Mouse (Mus musculus): Measurements from ENCODE around the gene C8b.

The C8b gene

GRCm38 (mm10) chr4:104810710-104811286 is 44.7 kb downstream of the C8b start:
- DNase-seq (ENCODE audit: low spot score in 2 of 2), result no peak

- DNase-seq (ENCODE audit: low spot score in 2 of 2), result no peak
Measured at GRCm38 (mm10) chr4:104813617-104814016, 47.5 kb downstream of the C8b start.

GRCm38 (mm10) chr4:104816519-104817232 is 50.6 kb downstream of the C8b start:
- DNase-seq (ENCODE audit: low spot score in 2 of 2), result no peak

DNA sequence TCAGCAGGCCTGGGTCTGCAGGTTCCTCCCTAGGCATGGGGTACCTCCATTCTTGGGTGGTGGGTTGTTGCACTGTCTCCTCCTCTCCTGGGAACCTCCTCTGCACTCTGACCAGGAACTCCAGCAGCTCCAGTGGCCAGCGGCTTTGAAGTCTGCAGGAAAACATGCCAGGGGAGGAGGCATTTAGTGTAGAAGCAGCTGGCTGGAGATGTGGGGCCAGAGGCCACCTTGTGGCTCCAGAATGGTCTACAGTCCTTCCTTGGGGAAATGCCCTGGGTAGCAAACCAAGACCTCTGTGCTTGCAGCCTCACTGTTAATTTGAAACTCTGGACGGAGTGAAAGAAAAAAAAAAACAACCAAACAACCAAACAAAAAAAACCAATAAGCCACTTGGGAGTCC is 51.4 kb downstream of the C8b start:
- no peak for DNase-seq (ENCODE audit: low spot score in 2 of 2)

- DNase-seq (ENCODE audit: low spot score in 2 of 2), result no peak
Measured at GRCm38 (mm10) chr4:104818986-104819385, 52.9 kb downstream of the C8b start.

DNA sequence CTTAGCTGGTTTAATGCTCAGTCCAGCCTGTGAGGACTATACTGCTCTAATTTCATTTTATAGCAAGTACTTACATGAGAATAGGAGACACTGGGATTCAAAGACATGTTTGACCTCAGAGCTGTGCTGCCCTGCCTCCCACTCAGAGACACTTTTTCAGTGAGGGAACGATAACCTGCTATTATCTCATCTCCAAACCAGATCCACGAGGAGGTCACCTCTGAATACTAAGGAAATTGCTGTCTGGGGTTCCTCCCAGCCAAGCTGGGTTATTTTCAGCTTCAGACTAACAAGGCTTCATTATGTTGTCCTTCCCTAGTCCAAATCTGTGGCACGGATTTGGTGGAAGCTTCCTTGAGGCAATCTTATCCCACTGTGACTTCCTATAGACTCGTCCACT is 53.8 kb downstream of the C8b start:
- DNase-seq (ENCODE audit: low spot score in 2 of 2), result no peak

DNA sequence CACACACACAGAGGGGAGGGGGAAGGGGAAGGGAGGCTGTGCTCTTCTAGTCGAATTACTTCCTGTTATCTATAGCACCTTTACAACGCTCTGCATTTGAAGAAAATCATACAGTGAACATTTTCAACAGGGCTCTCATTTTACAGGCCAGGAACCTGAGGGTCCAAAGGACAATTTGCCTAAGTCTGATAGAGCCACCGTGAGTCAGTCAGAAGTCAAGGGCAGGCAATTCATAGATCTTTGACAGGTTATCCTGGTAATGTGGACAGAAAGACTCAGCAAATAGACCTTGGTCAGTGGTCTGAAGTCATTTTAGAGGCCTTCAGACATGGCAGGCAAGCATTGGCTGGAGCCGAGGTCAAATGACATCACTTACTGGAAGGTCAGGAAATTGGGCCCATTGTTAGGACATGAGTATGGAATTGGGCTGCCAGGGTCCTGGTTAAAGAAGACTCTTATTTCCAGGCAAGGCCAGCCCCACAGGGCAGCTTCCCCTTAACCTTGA is 57.5 kb downstream of the C8b start:
- no peak for DNase-seq (ENCODE audit: low spot score in 2 of 2)

DNA sequence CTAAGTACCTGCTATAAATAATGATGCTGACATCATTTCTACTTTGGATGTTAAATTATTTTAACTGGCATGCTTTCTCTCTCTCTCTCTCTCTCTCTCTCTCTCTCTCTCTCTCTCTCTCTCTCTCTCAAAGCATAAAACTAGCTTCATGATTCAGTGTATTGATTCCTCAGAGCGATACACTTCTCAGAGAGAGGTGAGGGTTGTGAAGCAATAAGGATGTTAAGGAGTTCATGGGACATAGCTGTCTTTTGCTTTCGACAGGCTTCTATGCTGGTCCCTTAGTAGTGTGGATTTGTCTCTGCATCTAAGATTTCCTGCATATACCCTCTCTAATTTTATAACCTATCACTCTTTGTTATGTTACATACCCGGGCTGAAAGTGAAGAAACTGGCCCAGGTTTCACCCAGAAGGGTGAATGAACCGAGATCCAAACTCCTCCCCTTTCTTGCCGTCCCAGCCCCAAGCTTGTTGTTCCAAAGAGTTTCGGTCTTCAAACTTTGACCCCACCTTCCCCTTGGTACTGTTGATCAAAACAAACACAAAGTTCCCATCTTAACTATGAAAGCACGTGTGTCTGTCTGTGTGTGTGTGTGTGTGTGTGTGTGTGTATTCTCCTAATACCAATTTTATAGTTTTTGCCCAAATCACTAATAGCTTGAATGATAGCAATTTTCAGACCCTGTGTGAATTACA is 58.4 kb downstream of the C8b start:
- no peak for DNase-seq (ENCODE audit: low spot score in 2 of 2)

DNA sequence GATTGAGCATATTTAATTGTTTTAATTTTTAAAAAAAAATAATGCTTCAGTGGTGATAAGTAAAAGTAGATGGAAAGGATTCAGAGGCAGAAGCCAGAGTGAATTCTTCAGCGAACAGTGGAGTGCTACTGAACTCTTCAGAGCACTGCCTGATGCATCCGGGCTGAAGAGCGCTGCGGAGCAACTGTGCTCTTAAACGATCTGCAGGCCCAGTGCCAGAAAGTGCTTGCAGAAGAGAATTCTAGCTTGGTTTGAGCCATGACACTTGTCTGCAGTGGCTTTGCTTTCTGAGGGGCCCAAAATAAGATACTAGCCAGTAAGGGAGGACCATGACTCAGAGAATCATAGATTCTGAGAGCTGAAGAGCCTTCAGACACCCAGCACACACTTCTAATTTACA is 62.8 kb downstream of the C8b start:
- DNase-seq (ENCODE audit: low spot score in 2 of 2), result no peak

DNA sequence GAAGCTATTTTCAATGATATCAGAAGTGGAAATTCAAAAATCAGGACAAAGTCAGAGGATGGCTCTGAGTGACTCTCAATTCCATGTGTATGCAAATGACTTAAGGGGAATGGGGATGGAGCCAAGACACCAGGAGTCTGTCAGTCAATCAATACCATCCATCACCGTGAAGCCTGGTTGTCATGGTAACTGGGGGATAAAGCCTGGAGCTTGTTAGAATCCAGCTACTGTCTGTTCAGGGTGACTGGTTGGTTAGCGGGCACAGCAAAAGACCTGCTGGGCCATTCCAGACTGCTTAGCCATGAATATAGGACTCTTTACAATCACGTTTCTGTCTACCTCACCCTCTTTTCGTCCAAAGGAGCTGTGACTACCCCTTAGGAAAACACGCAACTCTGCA is 69.0 kb downstream of the C8b start:
- no peak for DNase-seq (ENCODE audit: low spot score in 2 of 2)

- DNase-seq (ENCODE audit: low spot score in 2 of 2), result no peak
Measured at GRCm38 (mm10) chr4:104838342-104838741, 72.2 kb downstream of the C8b start.

- DNase-seq (ENCODE audit: low spot score in 2 of 2), result no peak
Measured at GRCm38 (mm10) chr4:104842204-104842603, 76.1 kb downstream of the C8b start.

DNA sequence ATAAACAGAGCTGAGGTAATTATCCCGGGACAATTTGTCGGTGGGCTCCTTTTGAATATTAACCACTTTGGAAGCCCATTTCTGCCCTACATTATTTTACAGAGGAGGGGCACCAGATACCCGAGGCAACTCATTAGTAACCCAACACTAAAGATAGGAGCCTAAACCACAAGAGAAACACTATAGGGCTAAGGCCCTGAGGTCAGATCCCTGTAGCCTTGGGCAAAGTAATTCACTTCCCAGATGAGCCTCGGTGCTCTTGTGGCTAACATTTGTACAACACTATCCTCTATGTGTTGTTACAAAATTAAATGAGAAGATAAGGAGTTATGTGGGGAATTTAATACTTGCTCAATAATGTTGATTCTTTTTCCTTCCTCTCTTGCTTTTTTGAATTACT is 77.4 kb downstream of the C8b start:
- DNase-seq (ENCODE audit: low spot score in 2 of 2), result no peak

Measured in heart, adult 9 months (tissue).